Mouse (Mus musculus): Measurements from ENCODE around the gene Fbxl8.
"Not testable (repeated sequence)": the region's sequence is repeated elsewhere in the genome, so short reads cannot be mapped to it uniquely, and the experiment has no call there.

The Fbxl8 gene

GRCm38 (mm10) chr8:105264024-105264982 lies at the start of gene Fbxl8, which contains the start of gene Tradd:
Gene Fbxl8 (plus strand): TSS chr8:105264648.
Gene Tradd (minus strand): TSS chr8:105264609.
- no peak for DNase-seq (ENCODE audit: low spot score)

DNA sequence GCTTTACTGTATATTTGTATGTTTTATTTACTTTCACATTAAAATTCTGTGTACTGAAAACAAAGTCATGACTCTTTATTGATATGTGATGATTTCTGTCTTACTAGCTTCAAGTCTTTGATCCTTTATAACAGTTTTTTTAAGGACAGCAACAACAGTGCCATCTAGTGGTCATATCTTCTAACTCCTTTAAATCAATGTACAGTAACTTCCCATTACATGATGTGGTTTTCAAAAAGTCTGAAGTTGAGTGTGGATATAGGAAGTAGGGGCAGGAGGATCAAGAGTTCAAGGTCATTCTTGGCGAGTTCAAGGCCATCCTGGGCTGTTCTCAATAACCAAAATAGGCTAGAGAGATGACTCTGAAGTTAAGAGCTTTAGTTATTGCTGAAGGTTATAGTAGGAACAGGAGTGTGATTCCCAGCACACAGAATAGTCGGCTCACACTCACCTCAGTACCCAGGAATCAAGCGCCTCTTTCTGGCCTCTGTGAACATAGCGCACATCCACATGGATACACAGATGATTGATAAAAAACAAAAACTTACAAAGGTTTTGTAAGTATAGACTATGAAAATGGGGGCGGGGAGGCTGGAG lies 46.4 kb upstream of the Fbxl8 start:
- no peak for DNase-seq (ENCODE audit: low spot score)

DNA sequence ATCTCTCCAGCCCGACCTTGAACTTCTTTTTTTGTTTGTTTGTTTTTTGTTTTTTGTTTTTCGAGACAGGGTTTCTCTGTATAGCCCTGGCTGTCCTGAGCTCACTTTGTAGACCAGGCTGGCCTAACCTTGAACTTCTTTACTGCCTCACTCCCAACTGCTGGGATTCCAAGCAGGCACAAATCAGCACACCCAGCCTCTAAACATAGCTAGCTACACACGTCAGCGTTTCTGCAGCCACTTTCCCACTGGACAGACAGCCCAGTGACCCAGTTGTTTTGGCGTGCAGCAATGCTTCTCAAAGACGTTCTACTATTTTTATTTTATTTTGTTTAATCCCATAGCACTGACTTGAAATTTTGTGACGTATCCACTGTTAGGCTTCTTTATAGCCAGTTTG lies 40.6 kb upstream of the Fbxl8 start:
- DNase-seq (ENCODE audit: low spot score), result peak; percentile 25

DNA sequence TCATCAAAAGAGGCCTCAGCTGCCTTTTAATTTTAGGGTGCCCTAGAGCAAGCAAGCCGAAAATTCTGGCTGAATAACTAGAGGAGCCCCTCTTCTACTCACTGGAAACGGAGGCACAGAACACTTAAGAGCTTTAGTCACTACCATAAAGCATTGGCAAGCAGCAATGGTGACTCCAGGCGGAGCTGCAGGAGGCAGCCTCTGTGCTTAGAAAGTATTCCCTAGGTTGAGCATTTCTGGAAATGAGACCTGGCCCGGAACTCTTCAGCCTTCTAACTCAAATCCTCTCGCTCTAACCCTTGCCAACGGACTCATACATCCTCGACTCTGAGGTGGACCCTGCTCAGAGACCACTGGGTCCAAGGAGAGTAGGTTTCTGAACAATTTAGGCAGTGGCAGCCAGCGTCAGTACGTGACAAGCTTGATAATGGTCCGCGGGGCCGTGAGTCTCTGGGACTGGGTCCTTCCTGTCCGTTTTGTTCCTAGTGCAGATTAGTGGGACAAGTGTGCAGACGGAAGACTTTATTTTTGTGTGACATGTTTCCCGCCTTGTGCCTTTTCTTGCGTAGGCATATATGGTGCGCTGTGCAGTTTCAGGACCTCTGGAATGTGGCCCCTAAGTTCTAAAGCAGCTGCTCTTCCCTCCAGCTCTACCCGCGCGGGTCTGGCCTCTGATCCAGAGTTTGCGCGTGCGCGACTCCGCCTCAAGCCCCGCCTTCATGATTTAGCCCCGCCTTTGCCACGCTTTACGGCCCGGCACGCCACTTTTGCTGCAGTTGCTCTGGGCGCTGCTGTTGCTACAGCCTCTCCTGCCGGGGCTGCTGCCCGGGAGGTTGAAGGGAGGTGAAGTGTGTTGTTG lies 39.8 kb upstream of the Fbxl8 start, which contains the start of gene D230025D16Rik:
Gene D230025D16Rik (plus strand): TSS at position 733 of the 859 bp plus-strand sequence.
- DNase-seq (ENCODE audit: low spot score), result peak; percentile 95

DNA sequence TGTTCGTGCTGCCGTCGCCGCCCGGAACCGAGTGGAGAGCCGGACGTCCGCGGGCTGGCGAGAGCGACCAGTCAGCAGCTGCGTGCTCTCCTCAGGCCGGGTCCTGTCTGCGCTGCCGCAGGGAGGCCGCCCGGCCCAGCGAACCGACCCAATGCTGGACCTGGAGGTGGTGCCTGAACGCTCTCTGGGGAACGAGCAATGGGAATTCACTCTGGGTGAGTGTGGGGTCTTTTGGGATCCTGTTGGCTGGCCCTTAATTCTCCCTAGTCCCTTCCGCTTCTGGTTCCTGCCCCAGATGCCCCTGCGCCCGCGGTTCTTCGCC lies 39.2 kb upstream of the Fbxl8 start:
- no peak for DNase-seq (ENCODE audit: low spot score)

DNA sequence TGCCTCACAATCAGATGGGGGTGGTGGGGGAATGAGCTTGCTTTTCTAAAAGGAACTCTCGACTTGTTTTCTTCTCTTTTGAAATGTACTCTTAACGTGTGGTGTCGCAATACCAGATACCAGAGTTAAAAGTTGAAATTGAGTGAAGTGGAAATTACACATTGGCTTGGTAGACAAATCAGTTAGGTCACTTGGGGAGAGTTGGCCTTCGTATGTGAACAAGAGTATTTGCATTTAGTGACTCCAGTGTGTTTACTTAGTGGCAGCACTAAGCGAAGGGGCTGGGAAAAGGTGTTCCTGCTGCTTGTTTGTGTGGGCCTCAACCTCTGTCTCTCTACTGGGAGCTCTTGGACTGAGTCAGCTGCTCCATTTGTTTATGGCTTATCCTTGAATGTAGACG lies 38.5 kb upstream of the Fbxl8 start:
- no peak for DNase-seq (ENCODE audit: low spot score)

GRCm38 (mm10) chr8:105231503-105232320 lies 32.7 kb upstream of the Fbxl8 start:
- no peak for DNase-seq (ENCODE audit: low spot score)

DNA sequence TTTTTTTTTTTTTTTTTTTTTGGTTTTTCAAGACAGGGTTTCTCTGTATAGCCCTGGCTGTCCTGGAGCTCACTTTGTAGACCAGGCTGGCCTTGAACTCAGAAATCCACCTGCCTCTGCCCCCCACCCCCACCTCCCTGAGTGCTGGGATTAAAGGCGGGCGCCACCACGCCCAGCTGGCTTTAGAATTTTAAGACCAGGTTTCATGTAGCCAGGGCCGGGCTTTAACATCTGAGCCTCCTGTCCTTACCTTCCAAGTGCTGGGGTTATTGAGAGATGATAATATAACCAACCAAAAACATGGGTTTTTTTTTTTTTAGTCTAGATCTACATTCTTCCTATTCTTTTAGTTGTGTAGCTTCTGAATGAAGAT lies 32.1 kb upstream of the Fbxl8 start:
- not testable (repeated sequence) for DNase-seq (ENCODE audit: low spot score)

DNA sequence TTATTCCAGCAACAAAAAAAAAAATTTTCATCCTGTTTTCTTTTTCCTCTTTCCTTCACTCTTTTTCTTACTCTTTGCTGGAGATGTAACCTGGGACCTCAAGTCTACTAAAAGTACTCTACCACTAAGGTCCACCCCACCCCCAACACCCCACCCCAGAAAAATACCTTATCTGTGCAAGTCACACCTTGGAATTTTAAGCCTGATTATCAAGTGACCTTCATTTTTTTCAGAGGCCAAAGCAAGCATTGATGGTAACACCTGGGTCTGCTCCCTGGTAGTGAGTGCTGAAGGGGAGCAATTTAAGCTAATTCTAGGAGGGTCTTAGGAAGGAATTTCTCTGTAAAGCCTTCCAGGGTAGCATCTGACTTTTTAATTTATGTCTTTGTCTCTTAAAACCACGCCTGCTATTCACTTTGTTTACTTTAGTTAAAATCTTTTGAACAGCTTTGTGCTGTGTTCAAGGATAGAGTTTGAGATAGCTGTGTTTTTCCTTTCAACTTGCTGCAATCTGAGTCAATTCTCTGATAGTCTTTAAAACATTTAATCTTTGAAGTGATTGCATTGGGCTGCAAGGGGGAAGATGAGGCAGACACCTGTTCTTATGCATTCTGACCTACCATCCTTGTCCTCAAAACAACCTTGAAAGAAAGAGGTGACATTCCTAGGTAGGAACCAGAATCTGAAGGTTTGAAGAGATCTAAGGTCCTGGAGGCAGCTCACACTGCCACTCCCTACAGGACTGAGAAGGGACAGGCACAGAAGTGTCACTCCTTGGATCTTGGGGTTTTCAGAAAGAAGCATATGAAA lies 31.1 kb upstream of the Fbxl8 start:
- DNase-seq (ENCODE audit: low spot score), result no peak

DNA sequence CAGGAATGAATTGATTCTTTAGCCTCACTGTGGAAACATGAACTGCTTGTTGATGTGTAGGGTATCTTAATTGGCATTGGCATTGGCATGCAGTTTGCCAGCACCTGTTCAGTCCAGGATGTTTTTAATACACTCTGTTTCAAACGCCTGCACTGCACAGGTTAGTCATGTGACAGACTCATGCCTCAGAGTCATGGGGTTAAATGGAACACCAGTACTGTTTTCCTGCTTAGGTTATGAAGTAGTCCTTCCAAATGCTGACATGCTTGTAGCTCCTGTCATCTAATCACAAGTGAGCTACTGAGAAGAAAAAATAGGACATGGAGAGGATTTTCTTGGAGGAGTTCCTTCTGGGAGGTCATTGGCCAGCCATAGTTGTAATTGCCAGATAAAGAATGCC lies 29.2 kb upstream of the Fbxl8 start:
- no peak for DNase-seq (ENCODE audit: low spot score)

DNA sequence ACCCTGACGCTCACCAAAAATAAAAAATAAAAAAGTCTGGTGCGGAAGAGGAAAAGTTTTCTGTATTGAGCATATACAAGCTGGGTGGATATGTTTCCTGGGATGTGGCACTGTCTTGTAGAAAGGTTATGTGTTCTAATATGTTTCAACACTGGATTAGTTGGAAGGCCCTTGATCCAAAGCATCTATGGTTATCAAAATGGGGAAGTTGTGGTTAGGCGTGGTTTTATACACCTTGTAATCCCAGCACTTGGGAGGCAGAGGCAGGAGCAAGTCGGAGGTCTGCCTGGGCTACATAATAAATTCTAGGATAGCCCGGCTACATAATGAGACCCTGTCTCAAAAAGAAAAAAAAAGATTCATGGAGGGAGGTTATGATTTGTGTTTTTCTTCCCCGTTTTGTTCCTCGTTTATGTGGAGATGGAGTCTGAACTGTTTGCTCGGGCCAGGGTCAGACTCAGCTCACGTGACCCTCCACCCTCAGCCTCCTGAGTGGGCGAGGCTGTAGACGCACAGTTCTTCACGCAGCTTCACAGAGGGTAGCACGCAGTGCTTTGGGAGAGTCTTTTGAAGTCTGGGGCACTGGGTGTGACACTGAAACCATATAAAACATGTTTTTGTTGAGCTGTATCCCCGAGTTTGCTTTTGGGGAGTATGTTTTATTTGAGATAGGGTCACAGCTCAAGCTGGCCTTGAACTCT lies 26.9 kb upstream of the Fbxl8 start:
- DNase-seq (ENCODE audit: low spot score), result no peak

DNA sequence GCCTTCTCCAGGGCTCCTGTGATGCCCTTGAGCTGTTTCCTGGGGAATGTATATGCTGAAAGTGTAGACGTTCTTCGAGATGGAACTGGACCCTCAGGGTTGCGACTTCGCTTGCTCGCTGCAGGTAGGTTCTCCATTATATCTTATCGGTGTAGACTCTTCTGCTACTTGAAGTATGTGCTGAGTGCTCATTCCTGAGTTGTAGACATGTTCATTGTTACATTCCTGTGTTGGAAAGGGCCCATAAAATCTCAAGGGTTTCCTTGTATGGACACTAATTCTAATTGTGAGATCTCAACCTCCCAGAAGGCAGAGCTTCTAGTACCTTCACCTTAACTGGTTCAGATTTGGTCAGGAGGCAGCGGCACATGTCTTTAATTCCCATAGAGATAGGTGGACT lies 23.4 kb upstream of the Fbxl8 start:
- DNase-seq (ENCODE audit: low spot score), result no peak

- no peak for DNase-seq (ENCODE audit: low spot score)
Measured at GRCm38 (mm10) chr8:105251954-105252353, 12.5 kb upstream of the Fbxl8 start.

DNA sequence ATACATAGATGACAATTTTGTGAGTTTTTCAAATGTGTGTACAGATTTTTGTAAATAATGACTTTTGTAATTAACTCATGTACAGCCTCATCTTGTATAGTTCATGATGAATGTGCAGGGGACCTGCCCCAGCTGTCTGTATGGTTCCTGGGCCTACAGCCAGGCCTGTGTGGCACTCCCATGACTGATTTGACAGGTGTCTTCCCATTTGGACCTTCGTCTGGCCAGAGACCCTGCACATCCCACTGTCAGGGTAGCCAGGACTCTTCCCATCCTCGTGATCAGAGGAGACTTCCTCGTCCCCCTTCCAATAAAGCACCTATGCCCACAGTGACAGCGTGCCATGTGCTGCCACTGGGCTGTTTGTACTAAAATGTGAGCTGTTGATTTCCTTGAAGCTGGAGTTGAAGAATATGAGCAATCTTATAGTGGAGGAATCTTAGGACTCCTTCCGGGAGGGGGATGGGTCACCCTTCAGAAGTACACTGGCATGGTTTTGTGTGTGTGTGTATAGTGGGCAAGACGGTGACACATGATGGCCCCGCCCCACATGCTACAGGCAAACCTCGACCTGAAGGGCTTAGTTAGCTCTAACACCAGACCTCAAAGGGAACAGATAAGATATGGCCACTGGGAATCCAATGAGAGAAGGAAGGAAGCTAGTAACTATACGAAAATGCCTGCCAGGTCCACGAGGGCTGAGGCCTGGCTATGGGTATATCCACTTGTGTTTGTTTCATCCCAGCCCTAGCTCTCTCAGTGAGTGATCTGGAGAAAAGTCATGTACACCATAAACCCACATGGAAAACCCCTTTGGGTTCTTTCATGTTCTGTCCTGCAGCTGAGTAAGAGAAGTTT lies 11.5 kb upstream of the Fbxl8 start:
- DNase-seq (ENCODE audit: low spot score), result no peak

- DNase-seq (ENCODE audit: low spot score), result no peak
Measured at GRCm38 (mm10) chr8:105253766-105254151, 10.7 kb upstream of the Fbxl8 start.

- DNase-seq (ENCODE audit: low spot score), result peak; percentile 89
Measured at GRCm38 (mm10) chr8:105254152-105254965, 10.1 kb upstream of the Fbxl8 start.

GRCm38 (mm10) chr8:105254966-105255350 lies 9.5 kb upstream of the Fbxl8 start, which contains the start of gene B3gnt9:
Gene B3gnt9 (minus strand): TSS chr8:105255153.
- peak; percentile 79 for DNase-seq (ENCODE audit: low spot score)
